Mouse (Mus musculus) cerebellum, adult 18-20 months (tissue): ENCODE results near the gene Col25a1.

Experiments
- DNase-seq, 2 experiments: peaks; one replicate each; pipeline ENCODE4 v3.0.0; 2021

The Col25a1 gene

DNA sequence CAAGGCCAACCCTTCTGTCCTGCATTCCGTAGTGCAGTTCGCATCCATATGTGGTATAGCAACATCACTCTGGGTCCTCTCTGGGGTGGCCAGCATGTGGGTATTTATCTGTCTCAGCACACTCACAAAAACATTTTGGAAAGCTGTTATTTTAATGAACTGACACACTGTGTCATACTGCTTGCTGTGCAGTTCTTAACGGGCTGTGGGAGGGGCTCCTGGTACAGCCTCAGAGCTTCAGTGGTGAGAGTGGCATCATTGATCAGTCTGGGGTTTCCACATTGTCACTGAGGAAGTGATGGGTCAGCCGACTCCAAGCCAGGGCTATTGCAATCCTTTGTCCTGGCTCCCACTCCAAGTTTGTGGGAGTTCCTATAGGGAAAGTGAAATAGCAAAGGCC, 255.9 kb downstream of the Col25a1 start:
- DNase-seq: no peak

DNA sequence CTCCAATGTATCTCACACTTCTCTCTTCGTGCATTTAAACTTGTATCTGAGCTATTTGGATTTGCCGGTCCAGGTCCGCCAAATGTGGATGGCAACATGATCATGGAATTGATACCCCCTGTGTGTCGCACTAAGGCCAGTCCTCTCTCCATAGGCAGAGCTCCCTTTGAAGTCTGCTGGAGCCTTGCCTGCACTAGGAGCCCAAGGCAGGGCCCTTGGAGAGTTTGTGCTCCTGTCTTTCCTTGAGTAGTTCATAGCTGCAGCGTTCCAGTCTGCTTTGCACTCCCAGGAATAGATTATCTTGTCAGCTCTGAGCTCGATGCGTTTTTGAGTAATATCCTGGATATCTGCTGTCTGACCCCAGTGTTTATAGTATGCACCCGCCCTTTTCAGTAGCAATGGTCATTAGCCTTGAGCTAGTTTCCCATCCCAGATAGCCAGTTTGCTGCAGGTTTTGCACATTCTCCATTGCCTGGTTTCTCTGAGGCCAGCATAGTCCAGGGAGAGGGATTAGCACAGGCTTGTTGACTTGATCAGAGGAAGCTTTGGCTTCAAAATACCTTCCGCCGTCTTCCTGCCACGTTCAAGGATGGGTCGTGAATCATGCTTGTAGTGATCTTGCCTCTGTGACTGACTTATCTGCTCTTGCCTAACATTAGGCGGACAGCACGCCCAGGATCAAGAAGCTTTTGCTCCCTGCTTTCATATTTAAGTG, 258.1 kb downstream of the Col25a1 start:
- no peak for DNase-seq

DNA sequence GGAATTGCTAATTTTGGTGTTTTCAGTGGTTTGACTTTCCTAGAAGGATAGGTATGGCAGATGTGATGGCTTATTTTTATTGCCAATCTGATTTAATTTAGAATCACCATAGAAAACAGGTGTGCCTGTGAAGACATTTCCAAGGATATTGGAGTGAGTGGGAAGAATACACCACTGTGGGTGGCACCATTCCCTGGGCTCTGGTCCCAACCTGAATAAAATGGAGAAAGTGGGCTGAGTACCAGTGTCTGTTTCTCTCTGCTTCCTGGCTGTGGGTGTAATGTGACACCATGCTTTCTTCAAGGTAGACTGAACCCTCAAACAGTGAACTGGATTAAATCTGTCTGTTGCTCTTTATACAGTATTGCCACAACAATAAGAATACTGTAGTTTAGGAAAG, 265.3 kb downstream of the Col25a1 start:
- no peak for DNase-seq

DNA sequence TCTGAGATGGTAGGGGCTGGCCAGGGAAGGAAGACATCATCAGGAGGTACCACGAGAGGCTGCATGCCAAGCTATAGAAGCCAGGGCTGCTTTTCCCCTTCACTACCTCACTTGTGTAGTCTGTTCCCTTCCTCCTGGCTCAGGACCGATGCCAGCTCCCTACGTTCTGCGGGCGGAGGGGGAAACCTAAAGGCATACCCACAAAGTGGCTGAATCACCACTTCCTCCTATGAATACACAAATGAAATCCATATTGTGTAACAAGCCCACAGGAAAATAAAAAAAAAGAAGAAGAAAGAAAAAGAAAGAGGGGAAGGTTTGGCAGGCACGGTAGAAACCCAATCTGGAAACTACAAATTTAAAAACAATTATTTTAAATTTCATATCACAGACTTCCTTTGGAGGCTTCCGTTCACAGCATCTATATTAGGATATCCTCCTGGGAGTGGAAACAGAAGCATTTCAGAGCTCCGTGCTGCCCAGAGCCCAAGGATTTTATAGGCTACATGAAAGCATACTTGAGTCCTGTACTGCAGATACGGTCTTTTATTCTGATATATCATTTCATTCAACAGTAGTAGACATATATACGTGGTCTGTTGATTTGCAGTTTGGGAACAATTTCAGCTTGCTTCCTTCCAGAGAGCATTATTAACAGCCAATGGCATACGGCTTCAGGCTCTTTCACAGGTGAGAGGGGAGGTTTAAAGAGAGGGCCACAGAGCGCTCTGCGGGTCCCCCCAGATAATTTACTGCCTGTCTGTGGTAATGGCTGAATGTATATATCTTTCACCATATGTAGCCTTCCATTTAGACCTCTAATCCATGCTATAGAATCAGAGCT, 269.6 kb downstream of the Col25a1 start:
- DNase-seq: no peak

DNA sequence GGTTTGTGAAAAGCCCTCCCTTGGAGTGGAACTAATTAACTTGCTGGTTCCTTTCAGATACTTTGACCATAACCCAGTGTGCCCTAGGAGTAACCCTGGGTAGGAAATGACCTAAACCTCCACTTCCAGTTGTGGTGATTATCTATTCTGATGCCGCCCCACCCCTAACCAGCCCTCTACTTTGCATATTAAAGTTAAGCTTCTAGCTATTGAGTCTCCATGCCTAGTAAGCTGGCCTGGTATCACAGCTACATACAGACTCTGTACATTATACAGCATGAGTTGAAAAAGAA, 270.2 kb downstream of the Col25a1 start:
- no peak for DNase-seq

DNA sequence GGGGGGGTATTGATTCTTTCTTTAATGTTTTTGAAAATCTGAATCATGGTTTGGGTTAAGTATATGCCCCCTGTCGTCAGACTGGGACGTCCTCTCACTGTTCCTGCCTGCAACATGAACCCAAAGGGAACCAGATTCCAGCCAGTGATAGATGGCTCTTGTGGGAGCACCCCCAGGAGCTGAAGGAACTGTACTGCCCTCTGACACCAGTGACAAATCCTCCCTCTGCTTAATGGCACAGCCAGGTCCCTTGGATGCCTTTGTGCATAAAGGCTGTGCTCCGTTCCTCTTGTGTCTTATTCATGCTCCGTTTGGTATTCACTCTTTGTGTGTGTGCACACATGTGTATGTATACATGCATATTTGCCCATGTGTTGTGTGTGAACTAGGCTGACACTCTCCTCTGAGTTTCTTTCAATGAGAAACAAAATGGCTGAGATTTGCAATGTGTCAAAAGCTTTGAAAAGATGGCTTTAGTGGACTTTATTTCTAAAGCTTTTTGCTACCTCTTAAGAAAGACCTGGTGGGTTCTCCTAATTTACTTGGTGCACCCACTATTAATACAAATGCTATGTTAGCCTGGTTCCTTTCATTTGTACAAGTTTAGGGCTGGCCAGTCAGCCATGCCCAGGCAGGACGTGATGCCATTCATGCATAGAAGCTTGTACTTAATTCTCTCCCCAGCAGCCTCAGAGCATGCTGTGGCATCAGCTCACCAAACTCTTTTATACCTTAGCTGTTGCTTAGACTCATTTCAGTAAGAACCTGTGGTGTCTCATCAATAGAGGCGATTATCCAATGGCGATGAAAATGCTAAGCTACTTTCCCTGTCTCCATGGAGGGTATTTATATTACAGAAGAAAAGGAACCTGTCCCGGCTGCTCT, 273.5 kb downstream of the Col25a1 start:
- DNase-seq: no peak

DNA sequence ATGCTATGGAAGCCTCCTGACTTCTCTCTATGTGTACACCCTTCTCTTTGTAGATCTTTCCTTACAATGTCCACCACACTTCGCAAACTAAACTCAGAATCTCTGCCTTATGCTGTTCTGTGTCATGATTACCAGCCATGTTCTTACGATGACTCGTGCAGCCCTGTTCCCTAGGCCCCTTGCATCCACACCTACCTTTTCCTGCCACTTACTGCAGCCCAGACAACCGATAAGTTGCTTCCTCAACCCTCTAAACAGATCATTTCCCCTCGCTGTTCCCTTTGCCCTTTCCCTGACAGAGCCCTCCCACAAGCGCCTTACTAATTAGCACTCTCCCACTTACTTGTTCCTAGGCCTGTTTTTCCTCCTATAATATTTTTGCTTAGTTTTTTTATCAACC, 275.9 kb downstream of the Col25a1 start:
- no peak for DNase-seq

DNA sequence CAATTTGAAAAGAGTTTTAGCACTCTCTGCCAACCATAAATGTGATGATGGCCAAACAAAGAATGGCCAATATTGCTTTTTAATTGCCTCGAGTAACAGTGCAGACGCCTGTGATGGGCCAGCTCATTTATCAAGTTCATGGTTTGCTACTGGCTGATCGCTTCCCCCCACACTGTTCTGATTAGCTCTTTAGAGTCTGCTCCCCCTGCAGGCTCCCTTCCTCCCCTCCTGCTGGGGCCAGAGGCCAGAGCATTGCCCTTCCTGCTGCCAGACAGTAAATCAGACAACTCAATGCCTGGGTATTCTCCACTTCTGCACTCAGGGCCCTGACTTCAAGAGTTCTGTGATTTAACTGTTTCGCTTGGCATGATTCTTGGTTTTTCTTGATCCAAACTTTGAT, 281.9 kb downstream of the Col25a1 start:
- DNase-seq: no peak

DNA sequence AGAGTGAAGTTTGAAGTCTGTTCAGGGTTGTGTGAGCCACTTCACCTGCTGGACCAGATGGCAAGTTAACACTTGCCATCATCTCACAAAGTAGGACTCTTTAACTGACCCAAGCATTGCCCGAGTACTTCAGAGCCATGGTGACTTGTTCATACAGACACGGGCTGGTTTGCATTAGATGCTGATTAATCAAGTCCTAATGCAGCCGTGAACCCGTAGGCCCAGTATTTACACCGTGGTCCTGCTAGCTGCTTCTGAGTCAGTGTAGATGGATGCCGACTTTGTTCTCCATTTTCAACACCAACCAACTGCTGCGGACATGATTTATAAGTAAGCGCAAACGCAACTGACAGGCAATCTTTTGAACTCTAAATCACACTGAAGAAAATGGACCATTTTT, 287.6 kb downstream of the Col25a1 start:
- no peak for DNase-seq

DNA sequence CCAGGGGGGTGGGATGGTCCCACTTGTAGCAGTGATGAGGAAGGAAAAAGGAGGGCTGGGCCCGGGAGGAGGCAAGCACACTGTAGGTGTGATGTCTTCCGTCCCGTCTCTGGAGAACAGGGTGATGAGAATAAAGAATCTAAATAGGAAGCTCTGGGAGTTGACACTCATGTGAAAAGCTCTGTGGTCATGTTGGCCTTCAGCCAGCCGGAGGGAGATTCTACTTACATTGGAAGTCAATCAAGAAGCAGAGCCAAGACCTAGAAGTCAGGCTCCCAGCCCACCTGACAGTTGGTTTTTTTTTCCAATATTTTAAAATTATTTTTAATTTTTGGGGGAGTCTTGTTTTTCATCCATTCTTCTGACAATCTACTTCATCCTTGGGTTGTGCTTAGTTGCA, 297.5 kb downstream of the Col25a1 start:
- DNase-seq: no peak

DNA sequence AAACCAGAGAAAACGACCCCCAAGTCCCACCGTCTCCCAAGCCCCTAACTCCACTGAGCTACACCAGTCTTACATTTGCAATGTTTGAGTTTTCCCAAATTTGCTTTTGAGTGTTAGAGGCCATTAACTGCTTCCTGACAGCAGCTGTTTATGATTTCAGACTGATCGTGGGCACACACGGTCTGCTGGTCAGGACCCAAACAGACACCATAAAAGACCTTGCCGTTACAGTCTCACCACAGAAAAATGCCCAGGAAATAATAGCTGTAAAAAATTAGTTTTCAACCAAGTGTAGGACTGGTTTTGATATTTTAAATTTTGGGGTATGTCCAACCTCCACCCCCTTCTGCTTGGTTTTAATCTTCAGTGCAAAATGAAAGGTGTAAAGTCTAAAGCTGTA, 298.8 kb downstream of the Col25a1 start:
- DNase-seq: no peak

DNA sequence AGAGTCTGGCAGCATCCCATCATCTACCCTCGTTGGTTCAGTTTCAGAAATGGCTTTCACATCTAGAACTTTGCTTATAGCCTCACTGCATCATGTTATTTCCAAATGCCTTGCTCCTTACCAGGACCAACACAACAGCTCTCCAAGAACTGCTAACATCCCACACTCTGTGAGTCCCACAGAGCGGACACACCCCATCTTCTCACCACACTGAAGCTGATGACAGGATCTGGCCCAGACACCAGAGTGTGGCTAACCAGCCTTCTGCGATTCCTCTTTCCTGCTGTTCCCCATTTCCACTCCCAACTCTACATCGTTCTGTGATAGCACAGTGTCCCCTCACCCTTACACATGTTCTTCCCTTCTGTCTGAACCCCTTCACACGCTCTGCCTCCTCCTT, 301.5 kb downstream of the Col25a1 start:
- no peak for DNase-seq

DNA sequence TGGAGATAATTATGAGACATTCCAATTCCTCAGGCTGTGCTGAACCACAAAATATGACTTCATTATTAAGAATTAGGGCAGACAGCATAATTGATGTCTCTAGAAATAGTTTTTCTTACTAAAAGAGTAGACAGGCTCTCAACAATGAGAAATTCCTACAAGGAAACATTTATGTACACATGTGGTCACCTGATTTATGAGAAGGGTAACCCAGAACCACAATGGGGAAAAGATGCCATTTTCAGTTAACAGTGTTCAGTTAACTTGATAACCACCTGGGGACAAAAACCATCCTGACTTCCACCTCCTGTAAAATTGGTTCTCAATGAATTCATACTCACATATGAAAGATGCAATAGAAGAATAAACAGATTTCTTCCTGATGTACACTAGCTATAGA, 305.7 kb downstream of the Col25a1 start:
- no peak for DNase-seq

DNA sequence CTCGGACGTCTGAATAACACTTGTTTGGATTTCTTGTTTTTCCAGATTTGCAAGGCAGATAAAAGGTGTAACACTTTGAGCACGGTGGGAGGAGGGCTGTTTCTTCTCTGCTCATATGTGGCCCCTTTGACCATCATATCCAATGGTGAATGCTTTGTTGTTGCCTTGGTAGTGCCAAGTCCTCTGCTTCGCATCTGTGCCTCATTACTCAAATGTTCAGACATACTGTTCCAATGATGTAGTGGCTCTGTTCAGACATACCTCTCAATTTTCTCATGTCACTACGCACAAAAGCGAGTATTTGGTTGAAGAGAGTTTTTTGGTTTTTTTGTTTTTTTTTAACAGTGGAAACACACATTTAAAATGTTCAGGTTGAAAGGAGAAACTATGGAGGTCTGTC, 308.5 kb downstream of the Col25a1 start:
- no peak for DNase-seq

DNA sequence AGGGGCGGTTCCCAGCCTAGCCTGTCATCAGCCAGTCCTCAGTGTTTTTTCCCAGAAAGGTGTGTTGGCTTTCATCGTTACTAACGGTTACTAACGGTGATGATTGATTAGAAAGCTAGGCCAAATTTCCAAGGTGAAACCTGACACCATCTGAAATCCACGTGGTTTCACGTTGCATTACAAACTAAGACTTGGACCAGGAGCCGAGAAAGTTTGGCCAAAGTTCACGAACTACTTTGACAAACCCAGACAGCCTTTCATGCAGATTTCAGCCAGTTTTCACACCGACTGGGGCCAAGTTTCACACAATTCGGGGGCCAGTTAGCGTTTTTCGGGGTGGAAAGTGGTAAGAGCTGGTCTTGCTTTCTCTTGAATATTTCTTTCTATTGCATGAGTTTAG, 309.4 kb downstream of the Col25a1 start:
- DNase-seq: no peak

DNA sequence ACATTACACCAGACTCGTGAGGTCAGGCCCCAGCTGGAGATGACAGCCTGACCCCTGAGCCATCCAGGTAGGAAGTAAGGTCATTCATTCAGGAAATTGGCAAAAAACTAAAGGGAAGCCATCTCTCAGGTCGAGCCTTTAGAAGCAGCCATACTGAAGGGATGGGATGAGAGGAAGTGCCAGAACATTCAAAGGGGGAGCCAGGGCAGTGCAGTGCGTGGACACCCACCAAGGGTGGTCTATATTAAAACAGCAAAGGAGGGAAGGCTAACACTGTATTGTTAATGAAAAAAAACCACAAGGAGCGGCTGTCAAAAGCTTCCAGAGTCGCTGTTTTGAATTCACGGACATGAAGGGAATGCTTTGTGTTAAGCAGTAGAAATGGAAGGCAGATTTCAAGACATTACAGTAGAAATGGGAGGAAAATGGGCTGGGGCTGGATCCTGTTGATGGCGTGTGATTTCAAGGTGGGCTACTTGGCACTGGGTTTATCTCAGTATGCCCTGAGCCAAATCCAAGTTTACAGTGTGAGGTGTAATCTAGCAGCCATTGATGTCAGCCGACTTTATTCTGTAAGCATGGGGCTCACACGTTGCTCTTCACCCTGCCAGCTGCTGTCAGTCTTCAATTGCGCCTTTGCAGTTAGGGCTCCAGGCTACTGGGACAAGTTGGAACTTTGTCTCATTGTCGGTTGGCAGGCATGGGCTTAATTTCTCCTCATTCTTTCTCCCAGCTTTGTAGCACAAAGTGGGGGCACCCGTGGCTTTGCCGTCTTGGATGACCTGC, 312.7 kb downstream of the Col25a1 start:
- no peak for DNase-seq

DNA sequence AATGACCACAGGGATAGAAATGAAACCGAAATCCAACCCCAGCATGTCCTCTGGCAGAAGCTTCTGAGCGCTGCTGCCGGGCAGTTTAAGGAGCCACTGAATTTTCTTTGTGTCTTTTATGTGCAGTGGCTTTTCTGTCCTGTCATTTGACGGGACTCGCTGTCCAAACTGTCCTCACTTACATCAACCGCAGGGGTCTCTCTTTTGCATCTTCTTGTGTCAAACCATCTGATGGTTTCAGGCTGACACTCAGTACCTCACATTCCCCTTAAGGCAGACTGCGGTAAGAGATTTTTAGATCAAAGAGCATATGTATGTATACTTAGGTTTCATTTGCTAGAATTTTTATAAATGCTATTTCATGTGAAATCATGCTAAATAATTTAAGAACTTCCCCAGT, 318.6 kb downstream of the Col25a1 start:
- DNase-seq: no peak

DNA sequence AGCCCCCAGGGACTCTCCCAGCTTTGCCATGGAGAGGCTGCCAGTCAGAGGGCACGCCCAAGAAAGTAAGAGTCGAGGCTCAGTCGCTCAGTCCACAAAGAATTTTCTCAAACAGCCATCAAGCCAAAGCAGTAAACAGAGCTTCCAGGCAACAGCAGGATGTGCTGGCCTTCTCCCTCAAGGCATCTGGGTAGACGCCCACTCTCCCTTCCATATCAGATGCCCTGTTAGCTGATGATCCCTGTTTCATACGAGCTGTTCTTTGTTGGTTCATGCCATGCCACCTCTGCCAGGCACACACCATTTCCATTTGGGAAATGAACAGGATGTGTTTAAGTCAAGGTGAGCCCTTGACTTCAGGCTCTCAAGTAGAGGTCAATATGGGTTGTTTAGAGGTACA, 334.1 kb downstream of the Col25a1 start:
- DNase-seq: no peak

DNA sequence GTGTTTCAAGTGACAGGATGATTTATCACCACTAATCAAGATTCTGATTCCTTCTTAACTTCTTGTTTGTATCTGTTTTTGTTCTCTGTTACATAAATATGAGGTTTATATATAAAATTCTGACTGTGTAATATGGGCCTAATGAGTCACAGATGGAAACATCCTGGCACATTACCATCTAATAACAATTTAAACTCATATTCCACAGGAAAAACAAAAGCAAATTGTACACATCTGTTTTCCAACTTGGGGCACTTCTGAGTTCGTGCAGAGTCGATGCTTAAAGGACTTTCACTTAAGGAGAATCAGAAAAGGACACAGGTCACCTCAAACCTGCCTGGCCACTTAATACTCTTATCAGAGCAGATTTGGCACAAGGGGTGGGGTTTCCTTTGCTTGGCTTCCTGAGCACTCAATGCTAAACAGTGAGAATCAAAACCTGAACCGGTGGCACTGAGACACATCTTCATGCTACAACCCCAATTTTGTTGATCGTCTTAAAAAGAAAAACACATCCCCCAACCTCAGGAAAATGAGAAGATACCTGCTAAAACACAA, 342.0 kb downstream of the Col25a1 start:
- DNase-seq: no peak

DNA sequence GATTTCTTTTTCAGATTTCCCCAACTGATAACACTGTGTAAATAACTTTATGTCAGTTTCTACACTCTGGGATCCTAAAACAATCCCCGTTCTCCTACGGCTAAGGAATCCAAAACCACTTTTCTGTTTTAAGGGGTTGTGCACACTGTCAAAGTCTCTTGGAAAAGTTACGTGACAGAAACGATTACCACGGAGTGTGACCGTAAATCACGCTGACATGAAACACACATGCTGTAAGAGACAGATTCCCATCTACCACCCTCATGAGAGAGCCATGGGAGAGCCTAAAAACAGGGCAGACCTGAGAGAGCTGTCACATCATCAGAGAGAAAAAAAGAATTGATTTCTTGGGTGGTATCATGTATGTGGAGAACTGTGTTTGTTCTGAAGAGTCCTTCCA, 342.7 kb downstream of the Col25a1 start:
- DNase-seq: no peak

DNA sequence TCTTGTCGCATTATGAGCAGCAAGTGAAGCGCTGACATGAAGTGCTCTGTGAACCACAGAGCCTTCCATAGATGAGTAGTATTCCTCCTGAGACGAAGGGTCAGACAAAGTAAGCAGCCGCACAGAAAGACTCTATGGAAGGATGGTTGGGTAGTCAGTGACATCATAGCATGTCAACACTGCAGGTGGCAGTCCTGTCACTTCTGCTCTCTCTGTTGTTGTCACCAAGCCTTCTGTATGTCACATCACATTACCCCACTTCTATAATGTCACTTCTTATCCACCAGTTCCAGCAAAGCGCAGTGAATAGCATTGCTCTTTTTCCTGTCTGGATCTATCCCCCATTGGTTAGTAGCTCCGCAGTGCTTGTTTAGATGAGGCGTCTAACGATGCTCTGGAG, 351.2 kb downstream of the Col25a1 start:
- DNase-seq: no peak

DNA sequence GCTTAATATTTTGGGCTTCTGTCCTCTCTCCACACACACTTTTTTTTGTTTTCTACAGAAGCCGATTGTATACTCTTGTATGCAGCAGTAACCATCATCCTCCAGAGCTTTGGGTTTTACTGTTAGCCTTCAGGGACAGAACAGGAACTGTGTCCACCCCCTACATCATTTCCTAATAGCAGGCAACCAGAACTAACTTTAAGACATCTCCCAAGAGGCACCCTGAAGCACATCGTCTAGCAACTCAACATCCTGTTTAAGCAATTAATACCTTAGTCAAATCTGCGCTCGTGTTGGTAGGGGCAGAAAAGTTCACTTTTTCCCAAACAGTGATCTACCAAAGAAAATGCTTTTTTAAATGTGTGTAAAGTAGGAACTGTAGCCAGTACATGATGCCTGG, 357.5 kb downstream of the Col25a1 start:
- DNase-seq: no peak

DNA sequence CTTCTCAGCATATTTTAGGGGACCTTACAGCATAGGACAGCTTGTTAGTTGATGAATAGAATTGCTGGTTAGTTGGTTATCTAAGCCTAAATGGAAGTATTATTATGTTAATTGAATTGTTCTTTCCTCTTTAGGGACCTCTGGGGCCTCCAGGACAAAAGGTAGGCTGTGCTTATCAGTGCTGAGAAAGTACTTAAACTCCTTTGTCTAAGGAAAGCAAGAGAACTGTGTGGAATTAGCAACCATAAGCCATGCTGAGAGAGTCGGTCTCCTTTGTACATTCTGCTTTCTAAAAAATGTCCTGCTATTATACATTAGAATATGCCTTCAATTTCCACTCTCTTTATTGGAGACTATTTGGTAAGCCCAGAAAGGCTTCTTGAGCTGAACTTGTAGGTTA, 362.9 kb downstream of the Col25a1 start:
- no peak for DNase-seq
